Mouse (Mus musculus) adrenal gland, postnatal 0 days (tissue): ENCODE results near the gene Ttc37. TPM values are rescaled to one million over a fixed set of nuclear protein-coding genes. Genes with fewer than 3 reads are reported as not detected.

Source experiments
- polyA plus RNA-seq: library from polyadenylated mRNA; unstranded; fragments of >200 nt; fragmentation: Nextera tagmentation; extraction: Ambion mirVana; gene quantifications from 2 replicates; pipeline ENCODE4 v1.2.1, GENCODE M21; 2015

Ttc37 gene
- 5.7 and 6.7 TPM in 2 replicates for polyA plus RNA-seq

DNA sequence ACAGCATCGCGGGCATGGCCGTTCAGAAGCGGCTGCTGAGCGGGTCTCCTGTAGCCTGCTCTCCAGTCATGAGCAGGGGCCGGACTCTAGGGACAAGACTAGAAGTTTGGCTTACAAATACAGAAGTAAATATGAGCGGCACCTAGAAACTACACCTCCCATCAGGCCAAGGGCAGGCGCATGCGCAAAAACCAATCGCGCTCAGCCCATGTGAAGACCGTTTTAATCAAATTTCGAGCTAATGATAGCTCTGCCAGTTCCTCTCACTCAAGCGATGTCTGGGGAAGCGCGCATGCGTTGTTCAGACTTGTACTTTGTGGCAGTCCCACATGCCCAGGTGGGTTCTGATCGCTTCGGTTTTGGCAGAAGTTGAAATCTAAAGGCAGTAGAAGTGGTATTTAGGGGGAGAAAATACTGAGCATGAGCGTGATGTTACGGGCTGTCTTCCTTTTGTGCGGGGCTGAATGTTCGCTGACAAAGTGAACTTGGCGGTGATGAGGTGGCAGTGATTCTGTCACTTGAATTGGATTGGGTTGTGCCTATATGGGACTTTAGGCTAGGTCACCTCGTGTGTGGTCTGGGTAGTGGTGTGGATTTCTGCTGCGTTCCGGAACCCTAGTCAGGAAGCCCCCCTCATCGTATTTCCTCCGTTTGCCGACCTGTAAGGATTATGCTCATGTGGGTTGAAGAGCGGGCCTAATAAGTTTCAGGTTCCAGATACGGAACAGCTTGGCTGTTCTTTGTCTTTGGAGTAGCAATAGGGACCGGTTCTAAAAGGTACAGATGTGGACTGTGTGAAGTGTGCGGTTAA lies at the start of gene Ttc37, which contains the start of gene Arsk:
Gene Ttc37 (plus strand): TSS at position 242 of the 811 bp plus-strand sequence.
Gene Arsk (minus strand): TSS at position 168 of the 811 bp plus-strand sequence.

GRCm38 (mm10) chr13:76056896-76057266 lies 41.7 kb upstream of the Ttc37 start, which contains the start of gene Gpr150:
Gene Gpr150, minus strand, starts transcription at chr13:76056996.

Other genes starting within 250 kb of the Ttc37 start
- 11.1 and 11.5 TPM in 2 replicates for gene Rhobtb3, start 154.8 kb upstream of the Ttc37 start, polyA plus RNA-seq
- 0.50 and 0.88 TPM in 2 replicates for gene Spata9, start 131.6 kb upstream of the Ttc37 start, polyA plus RNA-seq
- 51.9 and 63.0 TPM in 2 replicates for gene Rfesd, start 80.0 kb upstream of the Ttc37 start, polyA plus RNA-seq
- gene Gpr150, start 41.7 kb upstream of the Ttc37 start, polyA plus RNA-seq = 0.36 and 0.90 TPM in 2 replicates
- gene Arsk, start 74 bp upstream of the Ttc37 start, polyA plus RNA-seq = 8.9 and 9.0 TPM in 2 replicates
- gene Fam81b, start 206.3 kb downstream of the Ttc37 start, polyA plus RNA-seq = not detected in 2 replicates